Mouse (Mus musculus): ENCODE data around the gene Rrp15.

The Rrp15 gene

DNA sequence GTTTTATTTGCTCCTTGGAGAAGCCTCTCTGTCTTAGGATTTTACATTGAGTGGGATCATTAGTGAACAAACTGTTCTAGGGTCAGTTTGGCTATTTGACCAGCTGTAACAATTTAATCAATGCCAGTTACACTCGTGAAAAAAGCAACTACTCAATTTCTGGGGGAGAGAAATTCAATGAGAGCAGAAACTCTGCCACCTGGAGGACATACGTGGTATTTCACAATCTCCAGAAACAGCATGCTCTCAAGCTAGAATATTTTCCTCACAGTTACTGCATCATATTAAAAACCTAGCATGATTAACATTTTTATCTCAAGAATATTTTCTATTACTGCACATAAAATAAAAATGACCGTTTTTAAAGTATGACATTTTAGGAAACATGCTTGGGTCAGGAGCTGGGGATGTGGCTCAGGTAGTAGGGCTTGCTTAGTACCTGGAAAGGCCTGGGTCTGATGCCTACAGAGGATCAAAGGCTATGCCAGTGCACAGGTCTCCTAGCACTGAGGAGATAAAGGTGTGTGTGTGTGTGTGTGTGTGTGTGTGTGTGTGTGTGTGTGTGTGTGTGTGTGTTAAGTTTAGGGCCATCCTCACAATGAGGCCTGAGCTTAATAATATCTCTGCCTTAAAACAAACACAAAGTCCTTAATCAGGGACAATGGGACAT lies 36.2 kb downstream of the Rrp15 start:
- DNase-seq = no peak

DNA sequence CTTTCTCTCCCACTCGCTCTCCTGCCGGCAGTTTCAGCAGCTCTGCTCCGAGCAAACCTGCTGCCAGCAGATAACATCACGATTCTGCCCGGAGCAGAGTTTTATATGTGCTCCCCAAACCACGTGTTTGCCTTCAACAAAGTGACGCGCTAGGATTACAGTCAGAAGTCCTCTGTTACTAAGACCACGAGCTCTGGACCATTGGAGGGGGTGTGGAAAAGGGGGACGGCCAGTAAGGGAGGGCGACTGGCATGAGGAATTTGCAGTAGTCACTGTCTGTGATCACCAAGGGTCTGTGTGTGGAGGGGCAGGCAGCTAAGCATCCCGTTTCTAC lies 43.3 kb downstream of the Rrp15 start, which contains the start of gene Tgfb2:
Gene Tgfb2, minus strand, starts transcription at position 75 of the 334 bp plus-strand sequence.
- DNase-seq = no peak

DNA sequence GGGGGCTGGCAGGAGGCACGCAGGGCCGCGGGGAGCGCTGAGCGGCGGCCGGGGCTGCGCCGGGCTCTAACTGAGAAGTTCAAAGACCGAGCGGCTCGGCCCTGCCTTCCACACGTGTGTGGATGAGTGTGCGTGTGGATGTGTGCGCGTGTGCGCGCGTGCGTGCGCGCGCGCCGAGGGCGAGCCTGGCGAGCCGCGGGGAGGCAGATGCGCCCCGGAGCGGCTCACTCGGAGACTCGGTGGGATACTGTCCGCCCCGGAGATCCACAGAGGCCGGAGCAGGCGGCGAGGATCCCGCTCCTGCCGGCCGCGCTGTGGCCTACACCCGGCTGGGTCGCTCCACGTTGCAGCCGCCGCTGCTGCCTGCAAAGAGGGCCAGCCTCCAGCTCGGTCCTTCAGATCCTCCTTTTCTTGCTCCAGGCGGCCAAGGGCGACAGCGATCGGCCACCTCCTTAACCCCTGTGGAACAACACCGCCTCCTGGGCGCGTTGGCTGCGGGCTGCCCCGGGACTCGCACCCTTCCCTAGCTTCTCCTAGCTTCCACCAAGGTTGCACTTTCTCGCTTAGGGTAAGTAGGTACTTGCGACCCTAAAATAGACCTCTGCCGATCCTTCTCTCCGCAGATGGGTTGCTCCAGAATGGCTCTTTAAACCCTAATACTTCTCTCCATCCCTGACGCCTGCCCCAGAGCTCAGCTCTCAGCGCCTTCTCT lies 43.8 kb downstream of the Rrp15 start:
- no peak for DNase-seq

DNA sequence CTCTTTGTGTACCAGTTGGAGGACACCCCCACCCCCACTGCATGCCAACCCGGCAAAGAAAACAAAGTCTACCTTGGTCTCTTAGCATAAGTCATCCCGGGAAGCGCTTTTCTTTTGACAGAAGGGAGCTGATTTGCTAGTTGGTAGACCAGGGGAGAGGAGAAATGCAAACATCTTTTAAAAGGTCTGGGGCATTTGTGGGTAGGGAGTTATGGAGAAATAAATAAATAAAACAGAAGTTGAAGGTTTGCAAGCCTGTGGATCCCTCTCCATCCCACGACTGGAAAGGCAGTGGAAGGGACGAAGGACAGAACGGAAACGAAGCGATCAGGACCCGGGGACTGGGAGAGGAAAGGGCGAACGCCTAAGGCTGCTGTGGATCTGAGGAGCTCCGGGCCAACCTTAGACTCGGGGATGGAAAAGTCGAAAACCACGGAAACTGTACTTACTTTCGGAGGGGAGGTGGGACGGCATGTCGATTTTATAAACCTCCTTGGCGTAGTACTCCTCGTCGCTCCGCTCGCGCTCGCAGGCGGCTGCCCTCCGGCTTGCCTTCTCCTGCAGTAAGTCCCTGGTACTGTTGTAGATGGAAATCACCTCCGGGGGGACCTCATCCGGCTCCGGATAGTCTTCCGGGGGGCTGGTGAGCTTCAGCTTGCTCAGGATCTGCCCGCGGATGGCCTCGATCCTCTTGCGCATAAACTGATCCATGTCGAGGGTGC lies 45.0 kb downstream of the Rrp15 start:
- no peak for DNase-seq

DNA sequence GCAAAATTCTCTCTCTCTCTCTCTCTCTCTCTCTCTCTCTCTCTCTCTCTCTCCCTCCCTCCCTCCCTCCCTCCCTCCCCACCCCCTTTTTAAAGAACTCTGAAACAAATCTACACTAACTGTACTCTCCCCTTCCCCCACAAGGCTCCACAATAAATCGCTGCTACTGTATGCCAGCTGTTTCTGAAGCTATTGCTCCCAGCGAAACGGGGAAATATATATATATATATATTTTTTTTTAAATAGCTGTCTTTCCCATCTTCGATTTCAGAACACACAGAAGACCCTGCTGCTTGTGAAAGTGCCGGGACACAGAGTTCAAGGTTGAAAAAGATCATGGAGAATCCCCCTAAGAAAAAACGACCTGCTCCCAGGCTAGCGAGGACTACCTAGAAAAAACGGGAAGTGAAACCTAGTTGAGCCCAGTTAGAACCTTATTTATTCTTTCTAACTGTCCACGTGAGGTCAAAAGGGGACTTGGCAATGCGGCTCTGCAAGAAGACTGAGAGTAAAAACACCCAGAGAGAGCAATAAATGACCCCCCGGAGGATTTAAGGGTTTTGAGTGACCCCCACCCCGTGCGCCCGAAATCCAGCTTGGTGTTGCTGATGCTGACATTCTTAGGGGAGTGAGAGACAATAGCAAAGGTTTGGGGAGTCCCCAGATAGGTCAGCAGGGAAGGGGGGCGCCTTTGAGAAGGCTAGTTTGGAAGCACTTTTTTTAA lies 45.7 kb downstream of the Rrp15 start:
- DNase-seq = no peak

DNA sequence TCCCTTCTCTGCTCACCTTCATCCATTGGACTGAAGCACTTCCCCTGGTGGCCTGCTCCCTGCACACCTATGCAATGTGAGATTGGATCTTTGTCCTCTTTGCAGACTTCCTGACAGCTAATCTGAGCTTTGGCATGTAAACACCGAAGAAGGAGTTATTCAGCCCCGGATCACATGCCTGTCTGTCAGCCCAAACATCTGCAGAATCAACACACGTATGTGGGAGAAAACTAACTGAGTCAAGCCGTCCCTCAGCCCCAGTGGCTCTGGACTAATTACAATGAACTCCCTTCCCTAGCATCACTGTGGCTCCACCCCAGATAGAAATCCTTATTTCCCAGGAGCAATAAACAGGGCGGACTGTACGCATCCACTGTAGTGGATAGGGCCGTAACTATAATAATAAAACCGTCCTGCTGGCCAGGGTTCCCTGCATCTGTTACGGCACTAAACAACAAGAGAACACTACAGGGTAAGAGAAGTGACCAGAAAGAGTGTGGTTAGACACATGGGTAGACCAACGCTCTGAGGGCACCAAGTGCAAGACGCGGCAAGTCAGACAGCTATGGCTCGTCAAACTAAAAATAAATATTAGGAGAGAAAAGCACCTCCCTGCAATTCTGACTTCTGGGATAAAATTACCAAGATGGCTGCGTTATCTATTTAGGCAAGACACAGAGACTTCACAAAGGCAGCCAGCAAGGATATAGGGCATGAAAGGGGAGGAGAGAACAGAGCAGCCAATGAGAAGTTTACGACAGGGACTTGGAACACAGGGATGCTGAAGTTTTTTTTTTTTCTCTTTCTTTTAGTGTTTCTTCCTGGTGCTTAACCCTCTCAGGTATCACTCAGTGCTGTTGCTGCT lies 46.5 kb downstream of the Rrp15 start:
- no peak for DNase-seq

DNA sequence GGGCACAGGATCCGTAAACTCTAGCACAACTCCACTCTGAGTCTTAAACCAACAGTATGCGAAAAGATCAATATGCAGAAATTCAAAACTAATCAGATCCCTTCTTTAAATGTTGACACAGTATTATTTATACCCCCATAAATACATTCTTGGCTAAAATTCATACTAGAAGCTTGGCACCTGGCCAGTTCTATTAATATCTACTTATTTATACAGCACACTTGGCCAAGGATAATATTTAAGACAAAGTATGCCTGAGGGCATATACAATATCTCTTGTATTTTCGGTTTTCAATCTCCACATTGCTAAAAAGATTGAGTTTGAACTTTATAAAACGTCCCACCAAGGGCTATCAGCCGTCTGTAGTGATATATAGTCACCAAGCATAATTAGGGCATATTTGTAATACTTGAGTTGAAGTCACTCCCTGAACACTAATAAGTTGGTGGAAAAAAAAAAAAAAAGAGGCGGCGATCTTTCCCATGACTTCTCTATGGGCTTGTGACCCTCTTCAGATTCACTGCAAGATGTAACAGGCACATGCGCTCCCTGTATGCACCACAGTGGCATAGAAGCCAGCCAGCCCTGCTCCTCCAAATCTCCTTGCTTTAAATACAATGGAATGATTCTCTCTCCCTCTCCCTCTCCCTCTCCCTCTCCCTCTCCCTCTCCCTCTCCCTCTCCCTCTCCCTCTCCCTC lies 47.8 kb downstream of the Rrp15 start:
- DNase-seq = no peak

DNA sequence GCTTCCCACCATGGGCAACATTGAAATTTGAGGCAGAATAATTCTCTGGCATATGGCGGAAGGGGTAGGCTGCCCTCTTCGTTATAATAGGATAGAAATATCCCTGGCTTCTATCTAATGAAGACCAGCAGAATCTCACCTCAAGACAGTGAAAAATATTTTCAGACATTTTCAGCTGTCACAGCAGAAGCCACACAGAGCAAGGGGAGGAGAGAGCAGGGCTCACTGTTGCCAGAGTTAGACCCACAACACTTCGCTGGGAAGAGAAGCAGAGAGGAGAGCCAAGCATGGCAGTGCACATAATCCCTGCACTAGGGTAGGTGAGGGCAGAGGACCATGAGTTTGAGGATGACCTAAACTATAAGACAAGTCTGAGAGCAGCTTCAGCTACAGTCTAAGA lies 48.7 kb downstream of the Rrp15 start:
- DNase-seq = no peak

DNA sequence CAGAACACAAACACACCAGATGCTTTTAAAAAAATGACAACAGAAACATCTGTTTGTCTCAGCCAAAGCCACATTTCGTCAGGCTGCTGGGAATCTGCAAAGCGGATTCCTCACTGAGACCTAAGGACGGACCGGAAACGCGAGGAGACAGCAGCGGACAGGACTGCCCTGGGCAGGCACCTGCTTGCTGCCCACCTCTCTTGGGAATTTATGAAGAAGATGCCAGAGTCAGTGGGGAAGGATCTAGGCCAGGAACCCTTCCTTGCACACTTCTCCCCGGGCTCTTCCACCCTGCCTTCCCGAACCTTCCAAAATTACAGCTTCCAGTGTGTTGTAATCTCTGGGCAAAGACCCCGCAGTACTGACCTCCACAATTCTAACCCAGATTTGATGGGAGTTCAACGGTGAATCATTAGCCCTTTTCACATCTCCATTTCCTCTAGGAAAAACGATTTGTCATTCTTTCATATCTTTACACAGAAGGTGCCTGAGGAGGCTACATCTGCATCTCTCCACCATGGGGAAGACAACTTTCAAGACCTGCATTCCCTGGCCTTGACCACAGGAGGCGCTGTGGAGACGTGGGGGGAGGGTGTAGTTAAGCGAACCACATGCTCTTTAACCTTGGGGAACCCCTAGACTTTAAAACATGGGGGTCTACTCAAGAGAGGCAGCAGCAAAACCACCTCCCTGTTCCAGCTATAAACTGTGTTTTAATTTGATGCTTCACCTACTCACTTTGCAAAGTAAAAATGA lies 50.4 kb downstream of the Rrp15 start:
- DNase-seq = no peak

DNA sequence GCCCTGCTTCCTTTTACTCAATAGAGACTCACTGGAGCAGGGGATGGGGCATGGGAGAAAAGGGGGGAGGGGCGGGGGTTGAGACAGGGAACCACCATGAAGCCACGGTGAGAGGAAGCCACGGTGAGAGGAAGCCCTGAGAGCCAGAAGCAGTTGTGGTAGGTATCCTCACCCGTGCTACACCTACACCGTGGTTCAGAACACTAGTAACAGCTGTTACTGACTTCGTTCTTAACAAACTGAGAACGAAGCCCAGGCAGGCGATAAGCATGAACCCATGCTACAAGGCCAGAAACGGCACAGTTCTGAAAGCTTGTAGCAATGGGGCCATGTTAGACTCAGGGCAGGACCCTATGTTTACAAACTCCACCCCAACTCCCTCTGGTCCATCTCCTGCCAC lies 52.9 kb downstream of the Rrp15 start:
- DNase-seq = no peak

DNA sequence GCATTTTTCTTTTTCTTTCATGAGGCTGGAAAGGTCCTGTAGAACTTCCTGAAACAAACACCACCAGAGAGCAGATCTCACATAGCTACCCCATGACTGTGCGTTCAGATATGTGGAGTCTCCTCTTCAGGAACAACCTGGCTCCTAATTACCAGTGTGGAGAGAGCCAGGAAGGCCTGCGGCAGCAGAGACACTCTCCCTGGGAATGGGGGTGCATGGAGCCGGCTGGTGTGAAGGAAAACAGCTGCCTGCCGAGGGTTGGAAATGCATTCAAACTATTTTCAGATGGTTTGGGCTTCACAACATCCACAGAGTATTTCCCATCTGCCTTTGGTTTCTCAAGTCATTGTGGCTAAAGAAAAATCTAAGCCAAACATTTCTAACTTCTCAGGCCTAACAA lies 53.8 kb downstream of the Rrp15 start:
- no peak for DNase-seq

DNA sequence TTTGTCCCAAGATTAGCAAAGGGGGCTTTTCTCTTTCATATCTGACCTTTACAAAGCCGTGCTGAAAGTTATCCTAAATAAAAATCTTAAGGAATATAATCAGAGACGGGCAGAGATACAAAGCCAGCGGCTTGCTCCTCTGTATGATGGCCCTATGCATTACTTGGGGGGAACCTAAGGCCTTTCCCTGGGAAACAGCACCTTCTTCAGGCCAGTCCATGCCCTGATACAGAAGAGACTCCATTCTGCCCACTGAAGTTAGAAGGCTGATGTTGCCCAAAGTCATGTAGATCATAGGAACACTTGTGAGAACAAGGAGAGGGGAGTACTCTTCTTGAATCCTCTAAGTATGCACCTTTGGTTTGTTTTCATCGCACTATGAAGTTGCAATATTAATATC lies 56.8 kb downstream of the Rrp15 start:
- DNase-seq = no peak

DNA sequence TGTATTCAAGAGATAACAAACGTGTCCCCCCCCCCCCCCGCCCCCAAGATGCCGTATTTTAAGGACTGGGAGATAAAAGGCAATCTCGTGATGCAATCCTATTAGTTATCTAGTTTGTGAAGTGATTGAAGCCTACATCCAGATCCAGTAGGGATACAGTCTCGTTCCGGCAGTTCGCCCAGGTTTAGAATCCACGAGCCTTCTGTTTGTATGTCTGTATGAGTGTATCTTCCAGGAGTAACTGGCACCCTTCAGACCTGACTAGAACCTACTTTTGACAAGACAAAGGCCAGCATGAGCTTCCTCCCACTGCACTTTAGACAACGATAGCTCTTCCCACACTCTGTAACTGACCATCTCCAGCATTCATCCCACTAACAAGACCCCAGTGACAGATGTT lies 57.5 kb downstream of the Rrp15 start:
- DNase-seq = no peak

DNA sequence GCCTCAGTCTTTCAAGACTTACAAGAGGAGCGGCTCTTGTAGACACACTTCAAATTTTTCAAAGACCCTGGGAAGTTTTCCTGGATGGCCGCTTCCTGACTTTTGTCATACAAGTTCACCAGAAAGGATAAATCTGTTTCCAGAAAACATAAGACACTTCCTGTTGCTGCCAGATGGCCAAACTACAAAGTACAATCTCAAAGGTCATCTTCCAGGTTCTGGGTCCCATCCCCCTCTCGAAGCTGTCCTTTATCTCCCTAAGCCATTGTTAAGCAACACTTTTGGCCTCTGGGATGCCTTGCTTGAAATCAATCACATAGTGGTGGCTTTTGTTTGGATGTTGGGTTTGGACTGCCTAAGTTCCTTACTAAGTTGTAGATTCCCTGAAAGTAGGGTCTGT lies 65.1 kb downstream of the Rrp15 start:
- no peak for DNase-seq

DNA sequence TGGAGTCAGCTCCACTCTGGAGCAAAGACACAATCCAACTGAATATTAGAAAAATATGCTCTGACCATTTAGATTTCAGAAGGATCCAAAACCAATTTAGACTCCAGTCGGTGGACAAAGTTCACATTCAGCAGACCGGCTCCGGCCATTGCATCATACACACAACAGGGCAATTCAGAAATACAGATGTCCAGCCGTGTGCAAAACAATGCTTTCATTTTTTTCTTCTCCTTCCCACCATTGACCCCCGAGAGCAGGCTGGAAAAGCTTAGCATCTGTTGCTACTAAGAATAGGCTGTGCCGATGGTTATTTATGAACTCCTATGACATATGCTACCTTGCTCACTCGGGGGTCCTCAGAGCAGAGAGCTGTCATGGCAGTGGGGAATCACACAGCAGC lies 66.6 kb downstream of the Rrp15 start:
- DNase-seq = no peak

DNA sequence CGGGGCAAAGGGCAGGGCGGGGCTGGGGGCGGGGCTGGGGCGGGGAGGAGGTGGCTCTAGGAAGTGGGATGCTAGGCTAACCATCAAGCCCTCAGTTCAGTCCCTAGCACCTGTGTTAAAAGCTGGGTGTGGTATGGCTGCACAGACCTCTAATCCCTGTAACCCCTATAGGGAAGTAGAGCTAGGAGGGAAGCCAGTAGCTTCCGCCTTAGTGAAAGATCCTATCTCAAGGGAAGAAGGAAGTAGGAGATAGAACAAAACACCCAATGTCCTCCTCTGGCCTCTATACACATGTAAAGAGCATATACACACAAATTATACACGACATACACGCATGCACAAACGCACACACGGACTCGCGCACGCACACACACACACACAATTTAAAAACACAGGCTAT lies 71.5 kb downstream of the Rrp15 start:
- DNase-seq = no peak

DNA sequence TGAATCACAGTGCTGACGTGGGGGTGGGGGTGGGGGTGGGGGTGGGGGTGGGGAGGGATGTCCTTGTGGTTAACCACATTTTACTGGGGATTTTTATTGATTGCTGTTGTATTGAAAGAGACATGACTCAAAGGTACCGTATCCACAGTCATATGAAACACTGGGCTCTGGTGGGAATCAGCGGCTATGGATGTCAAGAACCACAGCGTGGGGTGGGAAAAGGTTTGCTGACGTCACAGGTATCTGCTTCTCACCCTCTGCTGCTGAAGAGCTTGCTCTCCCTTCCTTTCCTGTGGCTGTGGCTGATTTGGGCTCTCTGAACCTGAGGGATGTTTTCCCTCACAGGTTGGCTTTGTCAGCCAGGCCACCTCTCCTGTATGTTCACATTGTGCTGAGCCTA lies 73.0 kb downstream of the Rrp15 start:
- DNase-seq = no peak

DNA sequence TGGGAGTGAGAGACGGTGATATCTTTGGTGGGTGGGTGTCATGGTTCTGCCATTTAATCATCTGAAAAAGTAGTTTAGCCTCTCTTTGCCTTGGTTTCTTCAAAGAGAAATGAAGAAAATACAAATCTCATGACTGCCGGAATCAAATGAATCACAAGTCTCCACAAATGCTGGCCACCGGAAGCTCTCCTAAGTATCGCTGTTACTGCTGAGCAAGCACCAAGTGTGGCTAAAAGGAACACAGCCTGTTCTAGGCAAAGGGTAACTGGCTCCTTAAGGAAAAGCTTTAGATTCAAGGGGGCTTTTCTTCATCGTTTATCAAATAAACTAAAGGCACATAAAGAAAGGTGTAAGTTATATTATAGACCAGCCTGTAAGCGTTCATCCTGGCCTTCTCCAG lies 73.9 kb downstream of the Rrp15 start:
- DNase-seq = no peak

DNA sequence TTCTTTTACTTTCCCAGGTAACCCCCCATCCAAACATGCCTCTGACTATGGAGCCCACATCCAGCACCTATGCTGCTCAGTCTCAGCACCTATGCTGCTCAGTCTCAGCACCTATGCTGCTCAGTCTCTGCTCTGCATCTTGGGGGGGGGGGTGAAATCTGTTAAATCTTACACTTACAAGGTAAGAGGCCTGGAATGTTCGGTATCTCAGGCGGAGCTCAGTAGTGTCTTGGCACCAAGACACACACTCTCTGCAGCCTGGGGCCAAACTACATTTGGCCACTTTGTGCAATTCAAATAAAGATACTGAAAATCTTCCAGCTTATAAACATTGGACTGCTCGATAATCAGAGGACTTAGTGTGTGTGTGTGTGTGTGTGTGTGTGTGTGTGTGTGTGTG lies 74.5 kb downstream of the Rrp15 start:
- DNase-seq = no peak

DNA sequence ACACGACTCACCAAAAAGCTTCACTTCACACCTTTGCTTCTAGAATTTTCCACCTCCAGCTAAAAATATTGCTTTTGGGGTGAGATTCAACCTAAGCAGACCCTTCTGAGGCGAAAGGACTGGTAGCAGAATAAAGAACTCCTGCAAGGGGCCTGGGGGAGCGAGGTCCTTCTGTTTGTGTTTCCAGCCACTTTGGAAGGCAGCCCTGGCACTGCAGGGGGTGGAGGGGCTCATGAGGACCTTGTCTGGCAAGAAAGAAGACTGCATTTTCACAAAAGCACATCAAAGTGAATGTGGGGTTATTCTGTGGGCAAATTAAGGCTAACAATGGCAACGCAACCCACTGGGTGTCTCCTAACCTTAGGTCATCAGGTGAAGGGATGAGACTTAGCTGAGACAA lies 76.0 kb downstream of the Rrp15 start:
- no peak for DNase-seq
